Mouse (Mus musculus): ENCODE results near the gene Trio.

- TF ChIP-seq CTCF (IDR thresholded peaks at IDR 0.05; ENCODE audit: borderline replicate concordance, insufficient read depth, low read depth, low read length) (no peak), POLR2A (IDR thresholded peaks at IDR 0.05; ENCODE audit: borderline replicate concordance, insufficient read depth, low read length) (no peak)
Observed at GRCm38 (mm10) chr15:27756426-27756825, 269.2 kb downstream of the Trio start.
